Mouse (Mus musculus): ENCODE measurements at regions not wholly inside any gene's neighbourhood (a gene's known extent, or its start where the extent isn't known, plus 50 kb on each side); places are given as distances from the start of the nearest gene placed in this dataset.

GRCm38 (mm10) chr3:121104571-121105407 lies 66.7 kb downstream of the Rwdd3 start:
- Histone ChIP-seq H3K27me3 (ENCODE audit: poor library complexity, severe bottlenecking) (no peaks in the 10 kb centered on the region), H3K9me3 (no peaks in the 10 kb centered on the region), H3K4me3 (peak overlapping the region; percentile 29), H3K4me1 (peaks cover 9% of the 10 kb centered on the region; the same call in 1 of the 2 replicates), H3K36me3 (replicated peaks) (no peaks in the 10 kb centered on the region), H3K27ac (0 out of 2 replicates have a peak overlapping the region, but pooled peaks have one; percentile 15)
- peak; percentile 80 for DNase-seq (ENCODE audit: extremely low spot score, low spot score)
- 37% methylated on average over 19 of the region's 20 CpGs for WGBS

DNA sequence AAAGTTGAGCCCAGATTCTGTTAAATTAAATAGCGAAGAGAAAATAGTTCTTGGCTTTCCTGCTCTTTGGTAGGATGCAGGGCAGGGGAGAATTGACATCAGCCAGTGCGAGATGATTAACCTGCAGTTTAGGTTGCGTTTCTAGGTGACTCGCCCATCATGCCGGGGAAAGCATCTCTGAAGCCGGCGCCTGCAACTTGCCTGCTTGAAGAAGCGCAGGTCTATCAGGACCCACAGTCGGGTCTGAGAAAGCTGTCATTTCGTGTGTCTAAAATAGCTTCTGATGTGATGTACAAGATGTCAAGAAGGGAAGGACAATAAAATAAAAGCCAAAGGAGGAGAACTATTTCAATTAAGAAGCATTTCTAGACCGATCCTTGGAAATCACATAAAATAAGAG lies 68.6 kb downstream of the Rwdd3 start:
- 77% methylated on average over 11 of the region's 11 CpGs for WGBS
- DNase-seq (ENCODE audit: extremely low spot score, low spot score) = no peak
- Histone ChIP-seq H3K9me3 (no peaks in the 10 kb centered on the region), H3K27me3 (ENCODE audit: poor library complexity, severe bottlenecking) (no peaks in the 10 kb centered on the region), H3K27ac (no peak overlapping the region), H3K4me1 (peaks cover 9% of the 10 kb centered on the region; the same call in 1 of the 2 replicates), H3K36me3 (replicated peaks) (no peaks in the 10 kb centered on the region), H3K4me3 (no peak overlapping the region)

GRCm38 (mm10) chr3:121102120-121102519 lies 69.4 kb downstream of the Rwdd3 start:
- Histone ChIP-seq H3K4me3 (no peak overlapping the region), H3K27ac (no peak overlapping the region), H3K9me3 (no peaks in the 10 kb centered on the region), H3K27me3 (ENCODE audit: poor library complexity, severe bottlenecking) (no peaks in the 10 kb centered on the region), H3K36me3 (replicated peaks) (no peaks in the 10 kb centered on the region), H3K4me1 (peaks cover 9% of the 10 kb centered on the region; the same call in 1 of the 2 replicates)
- no peak for DNase-seq (ENCODE audit: extremely low spot score, low spot score)
- 83% methylated on average over 1 of the region's 1 CpGs for WGBS

DNA sequence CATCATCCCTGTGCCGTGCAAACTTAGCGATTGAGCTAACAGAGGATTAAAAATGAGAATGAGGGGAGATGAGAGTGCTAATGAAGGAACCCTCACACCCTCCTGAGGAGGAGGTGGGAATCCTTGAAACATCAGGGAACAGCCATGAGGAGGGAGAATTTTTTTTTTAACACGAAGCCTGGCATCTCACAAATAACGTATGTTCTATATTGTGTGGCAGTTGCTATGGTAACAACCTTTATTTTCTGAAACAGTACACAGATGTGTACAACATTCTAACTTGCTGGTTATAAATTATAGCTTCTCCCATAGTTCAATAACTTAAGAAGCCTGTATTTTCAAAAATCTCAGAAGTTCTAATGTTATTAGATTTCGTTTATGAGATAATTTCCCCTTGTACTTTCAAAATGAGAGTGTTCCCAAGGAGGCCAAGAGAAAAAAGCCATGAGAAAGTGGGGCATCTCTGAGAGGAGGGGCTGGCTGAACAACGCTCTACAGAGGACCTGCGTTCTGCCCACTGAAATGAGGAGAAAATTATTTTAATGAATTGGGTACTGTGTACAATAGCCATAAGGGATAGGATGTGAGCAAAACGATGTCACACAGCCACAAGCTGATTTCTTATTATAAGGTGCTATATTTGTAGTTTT lies 71.2 kb downstream of the Rwdd3 start:
- no peak for DNase-seq (ENCODE audit: extremely low spot score, low spot score)
- Histone ChIP-seq H3K36me3 (replicated peaks) (no peaks in the 10 kb centered on the region), H3K9me3 (no peaks in the 10 kb centered on the region), H3K27me3 (ENCODE audit: poor library complexity, severe bottlenecking) (no peaks in the 10 kb centered on the region), H3K27ac (no peak overlapping the region), H3K4me1 (peaks cover 9% of the 10 kb centered on the region; the same call in 1 of the 2 replicates), H3K4me3 (no peak overlapping the region)
- 87% methylated on average over 8 of the region's 8 CpGs for WGBS

DNA sequence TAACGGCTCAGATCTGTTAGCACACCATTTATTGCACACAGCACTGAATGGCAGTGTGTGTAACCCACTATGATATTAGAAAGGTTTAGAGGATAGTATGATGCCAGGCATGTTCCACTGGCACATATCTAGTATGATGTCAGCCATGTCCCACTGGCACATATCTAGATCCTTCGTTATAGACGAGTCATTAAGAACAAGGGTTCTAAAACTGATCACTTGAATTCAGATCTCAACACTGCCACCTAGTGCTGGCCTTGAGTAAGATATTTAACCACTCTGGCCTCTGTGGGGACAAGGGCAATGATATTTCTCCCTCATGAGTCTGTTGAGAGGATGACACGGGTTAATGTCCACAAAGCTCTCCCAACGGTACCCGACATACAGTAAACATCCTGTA lies 78.0 kb downstream of the Rwdd3 start:
- Histone ChIP-seq H3K4me3 (no peak overlapping the region), H3K4me1 (no peaks in the 10 kb centered on the region), H3K27ac (no peak overlapping the region), H3K27me3 (ENCODE audit: poor library complexity, severe bottlenecking) (no peaks in the 10 kb centered on the region), H3K36me3 (replicated peaks) (no peaks in the 10 kb centered on the region), H3K9me3 (no peaks in the 10 kb centered on the region)
- 75% methylated on average over 6 of the region's 6 CpGs for WGBS
- peak; percentile 37 for DNase-seq (ENCODE audit: extremely low spot score, low spot score)

- Histone ChIP-seq H3K36me3 (replicated peaks) (no peaks in the 10 kb centered on the region), H3K27me3 (ENCODE audit: poor library complexity, severe bottlenecking) (no peaks in the 10 kb centered on the region), H3K4me1 (no peaks in the 10 kb centered on the region), H3K9me3 (no peaks in the 10 kb centered on the region), H3K27ac (no peak overlapping the region), H3K4me3 (no peak overlapping the region)
- DNase-seq (ENCODE audit: extremely low spot score, low spot score) = no peak
- 81% methylated on average over 5 of the region's 5 CpGs for WGBS
Observed at GRCm38 (mm10) chr3:121088724-121089123, 82.8 kb downstream of the Rwdd3 start.

- no peaks in the 10 kb centered on the region for H3K9me3 ChIP-seq
- no peak for DNase-seq (ENCODE audit: extremely low spot score, low spot score)
- WGBS = 84% methylated on average over 5 of the region's 5 CpGs
- no peak overlapping the region for H3K27ac ChIP-seq
- no peaks in the 10 kb centered on the region for H3K27me3 ChIP-seq (ENCODE audit: poor library complexity, severe bottlenecking)
- H3K36me3 ChIP-seq (replicated peaks) = no peaks in the 10 kb centered on the region
- no peaks in the 10 kb centered on the region for H3K4me1 ChIP-seq
- no peak overlapping the region for H3K4me3 ChIP-seq
Observed at GRCm38 (mm10) chr3:121068676-121069075, 102.8 kb downstream of the Rwdd3 start.

- 77% methylated on average over 9 of the region's 9 CpGs for WGBS
- no peaks in the 10 kb centered on the region for H3K36me3 ChIP-seq (replicated peaks)
- no peak for DNase-seq (ENCODE audit: extremely low spot score, low spot score)
Observed at GRCm38 (mm10) chr3:121035904-121036549, 135.5 kb downstream of the Rwdd3 start.

GRCm38 (mm10) chr3:121025546-121026157 lies 145.8 kb downstream of the Rwdd3 start:
- H3K27ac ChIP-seq = no peak overlapping the region
- no peak overlapping the region for H3K4me3 ChIP-seq
- DNase-seq (ENCODE audit: extremely low spot score, low spot score) = peak; percentile 26
- H3K4me1 ChIP-seq = peaks cover 21% of the 10 kb centered on the region
- WGBS = 55% methylated on average over 9 of the region's 9 CpGs
- no peaks in the 10 kb centered on the region for H3K36me3 ChIP-seq (replicated peaks)
- no peaks in the 10 kb centered on the region; the same call in 1 of the 2 replicates for H3K9me3 ChIP-seq
- H3K27me3 ChIP-seq (ENCODE audit: poor library complexity, severe bottlenecking) = no peaks in the 10 kb centered on the region

More at GRCm38 (mm10) chr3:121035904-121036549, 135.5 kb downstream of the Rwdd3 start:
- no peaks in the 10 kb centered on the region for H3K27me3 ChIP-seq (ENCODE audit: poor library complexity, severe bottlenecking)
- H3K4me1 ChIP-seq = no peaks in the 10 kb centered on the region
- no peak overlapping the region for H3K4me3 ChIP-seq
- no peak overlapping the region for H3K27ac ChIP-seq
- no peaks in the 10 kb centered on the region for H3K9me3 ChIP-seq

DNA sequence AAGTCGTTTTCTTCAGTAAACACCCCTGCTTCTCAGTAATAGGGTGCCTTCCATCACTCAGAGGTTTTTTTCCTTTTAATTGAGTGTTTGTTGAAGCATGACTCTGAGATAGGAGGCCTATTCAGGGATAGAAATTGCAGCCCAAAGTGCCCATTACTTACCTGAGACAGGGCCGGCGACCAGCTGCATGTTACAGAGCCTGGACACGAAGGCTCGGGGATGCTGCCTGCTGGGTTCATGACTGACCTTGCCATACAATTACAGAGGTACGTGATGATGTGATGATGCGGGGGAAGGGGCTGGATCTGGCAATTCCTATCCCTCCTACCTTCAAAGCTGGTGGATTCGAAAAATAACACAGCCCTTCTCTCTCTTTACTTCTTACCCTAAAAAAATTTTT lies 146.7 kb downstream of the Rwdd3 start:
- H3K4me3 ChIP-seq = no peak overlapping the region
- 63% methylated on average over 8 of the region's 8 CpGs for WGBS
- no peaks in the 10 kb centered on the region for H3K36me3 ChIP-seq (replicated peaks)
- peaks cover 21% of the 10 kb centered on the region for H3K4me1 ChIP-seq
- H3K27ac ChIP-seq = no peak overlapping the region
- no peaks in the 10 kb centered on the region for H3K27me3 ChIP-seq (ENCODE audit: poor library complexity, severe bottlenecking)
- no peaks in the 10 kb centered on the region; the same call in 1 of the 2 replicates for H3K9me3 ChIP-seq
- no peak for DNase-seq (ENCODE audit: extremely low spot score, low spot score)

DNA sequence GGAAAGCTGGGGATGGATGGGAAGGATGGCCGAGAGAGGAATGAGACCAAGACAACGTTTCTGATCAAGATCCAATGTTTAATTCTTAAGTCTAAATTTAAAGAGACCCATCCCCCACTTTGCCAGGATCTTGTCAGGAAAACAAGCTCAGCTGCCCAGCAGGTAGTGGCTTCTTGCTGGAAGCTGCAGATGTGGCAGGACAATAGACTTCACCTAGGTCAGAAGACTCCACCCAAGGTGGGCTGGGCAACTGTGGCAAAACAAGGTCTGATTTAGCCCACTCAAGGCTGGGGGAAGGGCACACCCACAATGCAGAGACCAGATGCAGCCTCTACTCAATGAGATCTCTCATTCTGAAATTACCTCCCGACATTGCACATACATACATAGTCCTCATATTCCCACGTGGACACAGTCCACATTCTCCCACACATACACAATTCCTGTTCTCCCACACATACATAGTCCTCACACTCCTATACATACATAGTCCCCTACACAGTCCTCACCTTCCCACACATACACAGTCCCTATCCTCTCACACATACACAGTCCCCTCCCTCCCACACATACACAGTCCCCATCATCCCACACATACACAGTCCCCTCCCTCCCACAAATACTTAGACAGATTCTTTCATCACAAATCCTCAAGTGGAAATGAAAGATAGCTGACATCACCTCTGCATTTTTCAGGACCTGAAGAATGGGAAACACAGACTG lies 150.2 kb downstream of the Rwdd3 start:
- 80% methylated on average over 4 of the region's 4 CpGs for WGBS
- Histone ChIP-seq H3K4me3 (no peak overlapping the region), H3K4me1 (peaks cover 19% of the 10 kb centered on the region), H3K27ac (no peak overlapping the region), H3K9me3 (no peaks in the 10 kb centered on the region), H3K36me3 (replicated peaks) (no peaks in the 10 kb centered on the region), H3K27me3 (ENCODE audit: poor library complexity, severe bottlenecking) (no peaks in the 10 kb centered on the region)
- no peak for DNase-seq (ENCODE audit: extremely low spot score, low spot score)

- Histone ChIP-seq H3K4me1 (no peaks in the 10 kb centered on the region; the same call in 1 of the 2 replicates), H3K9me3 (no peaks in the 10 kb centered on the region), H3K27ac (no peak overlapping the region), H3K27me3 (ENCODE audit: poor library complexity, severe bottlenecking) (no peaks in the 10 kb centered on the region), H3K36me3 (replicated peaks) (no peaks in the 10 kb centered on the region), H3K4me3 (no peak overlapping the region)
- DNase-seq (ENCODE audit: extremely low spot score, low spot score) = no peak
- WGBS = 87% methylated on average over 6 of the region's 6 CpGs
Observed at GRCm38 (mm10) chr3:121009223-121009622, 162.3 kb downstream of the Rwdd3 start.
